Mouse (Mus musculus) midbrain, embryonic 15.5 days (tissue): ENCODE measurements around the gene Gins2. TPM values are rescaled to one million over a fixed set of nuclear protein-coding genes. Genes with fewer than 3 reads are reported as not detected.
A peak's percentile ranks its signal among the peaks of the same experiment; 100 is the strongest.

Source experiments
- ATAC-seq: fragments of 200-750 bp; cut with Nextera tagmentation; replicated peaks from 2 replicates; pipeline ENCODE4 v1.8.0; 2017; ENCODE audit warnings: moderate TSS enrichment
- H3K27ac ChIP-seq: fragments of 300-500 bp; sonication (generic); 2 replicates; pipeline ENCODE4 v1.5.1; 2015; ENCODE audit warnings: mild to moderate bottlenecking, inconsistent platforms
- H3K27me3 ChIP-seq: fragments of 300-500 bp; sonication (generic); replicated peaks from 2 replicates; pipeline ENCODE4 v1.6.1; 2015; ENCODE audit warnings: inconsistent platforms
- H3K36me3 ChIP-seq: fragments of 300-500 bp; sonication (generic); replicated peaks from 2 replicates; pipeline ENCODE4 v1.6.1; 2015; ENCODE audit warnings: inconsistent platforms
- H3K4me1 ChIP-seq: fragments of 300-500 bp; sonication (generic); 2 replicates; pipeline ENCODE4 v1.6.1; 2015; ENCODE audit warnings: inconsistent platforms
- H3K4me2 ChIP-seq: fragments of 300-500 bp; sonication (generic); 2 replicates; pipeline ENCODE4 v1.6.1; 2015; ENCODE audit warnings: inconsistent platforms, mild to moderate bottlenecking, moderate library complexity
- H3K4me3 ChIP-seq: fragments of 300-500 bp; sonication (generic); 2 replicates; pipeline ENCODE4 v1.5.1; 2015; ENCODE audit warnings: mild to moderate bottlenecking, inconsistent platforms
- H3K9ac ChIP-seq: fragments of 300-500 bp; sonication (generic); 2 replicates; pipeline ENCODE4 v1.6.1; 2015; ENCODE audit warnings: mild to moderate bottlenecking, inconsistent platforms
- H3K9me3 ChIP-seq: fragments of 300-500 bp; sonication (generic); 2 replicates; pipeline ENCODE4 v1.6.1; 2016; ENCODE audit warnings: inconsistent platforms
- WGBS: fragments of 180-500 bp; shearing (Covaris S2); methylation state at CpG from one replicate; pipeline ENCODE4 v1.1.7; 2015; ENCODE audit warnings: mixed read lengths; 5-methylcytosine and 5-hydroxymethylcytosine counted together
- polyA plus RNA-seq: library from polyadenylated mRNA; unstranded; fragments of >200 nt; fragmentation: Nextera tagmentation; extraction: Ambion mirVana; gene quantifications from 2 replicates; pipeline ENCODE4 v1.2.1, GENCODE M21; 2015

Gene Gins2
- polyA plus RNA-seq, 1 experiment from 2014 or later: 15.3 TPM

DNA sequence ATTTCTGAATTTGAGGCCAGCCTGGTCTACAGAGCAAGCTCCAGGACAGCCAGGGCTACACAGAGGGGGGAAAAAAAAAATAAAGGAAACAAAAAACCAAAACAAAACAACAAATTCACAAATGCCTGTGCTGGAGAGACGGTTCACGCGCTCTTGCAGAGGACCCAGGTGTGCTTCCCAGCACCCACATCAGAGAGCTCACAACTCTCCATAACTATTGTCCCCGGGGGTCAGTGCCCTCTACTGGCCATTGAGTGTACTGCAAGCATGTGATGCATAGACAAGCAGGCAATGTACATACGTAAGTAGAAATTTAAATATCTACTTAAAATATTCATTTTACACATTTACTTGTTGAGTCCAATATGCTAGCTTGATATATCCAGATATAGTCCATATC is 5.5 kb upstream of the Gins2 start:
- H3K27ac ChIP-seq: no peak overlapping the region
- ATAC-seq: no peak
- no peak overlapping the region for H3K4me3 ChIP-seq
- no peak overlapping the region for H3K9ac ChIP-seq
- H3K4me2 ChIP-seq: no peak overlapping the region
- 89% methylated on average over 5 of the region's 5 CpGs for WGBS
- no peaks in the 10 kb centered on the region for H3K36me3 ChIP-seq
- H3K27me3 ChIP-seq: no peaks in the 10 kb centered on the region
- H3K4me1 ChIP-seq: peaks cover 6% of the 10 kb centered on the region; the same call in 1 of the 2 replicates
- no peaks in the 10 kb centered on the region for H3K9me3 ChIP-seq

DNA sequence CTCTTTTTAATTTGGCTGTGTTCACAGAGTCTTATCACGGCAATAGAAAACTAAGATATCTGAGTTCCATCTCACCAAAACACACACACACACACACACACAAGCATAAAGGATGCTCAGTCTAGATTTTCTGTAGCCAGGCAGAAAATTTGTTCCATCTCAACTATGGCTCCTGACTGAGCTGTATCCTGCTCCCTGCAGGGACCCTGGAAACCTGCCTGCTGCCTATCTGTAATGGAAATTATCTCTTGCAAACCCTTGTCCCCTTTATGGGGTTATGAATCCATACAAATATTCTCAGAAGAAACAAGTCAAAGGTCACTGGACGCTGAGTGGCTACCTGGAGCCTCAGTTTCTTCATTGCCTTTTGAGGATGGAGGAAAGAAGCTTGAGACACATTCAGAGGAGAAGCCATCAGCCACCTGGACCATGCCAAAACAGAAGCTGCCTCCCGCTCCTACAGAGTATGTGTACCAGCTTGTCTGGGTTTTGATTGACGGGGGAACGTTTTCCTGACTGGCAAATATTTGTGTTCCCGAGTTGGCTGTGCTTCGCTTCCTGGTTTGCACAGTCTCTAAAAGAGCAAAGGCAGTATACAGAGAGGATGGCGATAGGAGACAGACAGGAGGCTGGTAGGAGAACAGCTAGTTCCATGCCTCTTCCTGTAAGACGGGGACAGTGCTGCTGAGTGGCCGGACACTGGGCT is 2.6 kb upstream of the Gins2 start:
- Histone ChIP-seq H3K4me1 (peaks cover 13% of the 10 kb centered on the region), H3K9me3 (no peaks in the 10 kb centered on the region), H3K27ac (no peak overlapping the region), H3K4me3 (no peak overlapping the region), H3K4me2 (no peak overlapping the region), H3K36me3 (no peaks in the 10 kb centered on the region), H3K9ac (no peak overlapping the region), H3K27me3 (no peaks in the 10 kb centered on the region)
- no peak for ATAC-seq
- 75% methylated on average over 10 of the region's 10 CpGs for WGBS

DNA sequence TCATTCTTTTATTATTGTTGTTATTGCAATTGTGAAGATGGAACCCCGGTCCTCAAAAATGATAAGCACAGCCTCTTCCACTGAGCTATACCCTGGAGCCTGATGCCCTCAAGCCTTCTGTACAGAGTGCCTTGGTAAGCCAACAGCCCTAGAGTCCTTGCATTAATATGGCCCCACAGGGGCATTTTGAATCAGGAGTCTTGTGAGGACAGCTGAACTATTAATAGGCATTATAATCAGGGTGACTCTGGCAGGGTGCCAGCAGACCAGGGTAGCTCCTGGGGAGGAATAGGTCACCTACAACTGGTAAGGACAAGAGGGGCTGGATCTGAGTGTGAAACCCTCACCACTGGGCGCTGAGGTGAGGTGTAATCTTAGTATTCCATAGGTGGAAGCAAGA is 817 bp upstream of the Gins2 start:
- peaks cover 13% of the 10 kb centered on the region for H3K4me1 ChIP-seq
- H3K9ac ChIP-seq: peak overlapping the region; percentile 39; the same call in 1 of the 2 replicates
- no peaks in the 10 kb centered on the region for H3K27me3 ChIP-seq
- peak overlapping the region; percentile 73 for H3K27ac ChIP-seq
- 61% methylated on average over 2 of the region's 2 CpGs for WGBS
- ATAC-seq: no peak
- no peaks in the 10 kb centered on the region for H3K36me3 ChIP-seq
- peak overlapping the region; percentile 55 for H3K4me3 ChIP-seq
- H3K4me2 ChIP-seq: peak overlapping the region; percentile 96
- H3K9me3 ChIP-seq: no peaks in the 10 kb centered on the region

DNA sequence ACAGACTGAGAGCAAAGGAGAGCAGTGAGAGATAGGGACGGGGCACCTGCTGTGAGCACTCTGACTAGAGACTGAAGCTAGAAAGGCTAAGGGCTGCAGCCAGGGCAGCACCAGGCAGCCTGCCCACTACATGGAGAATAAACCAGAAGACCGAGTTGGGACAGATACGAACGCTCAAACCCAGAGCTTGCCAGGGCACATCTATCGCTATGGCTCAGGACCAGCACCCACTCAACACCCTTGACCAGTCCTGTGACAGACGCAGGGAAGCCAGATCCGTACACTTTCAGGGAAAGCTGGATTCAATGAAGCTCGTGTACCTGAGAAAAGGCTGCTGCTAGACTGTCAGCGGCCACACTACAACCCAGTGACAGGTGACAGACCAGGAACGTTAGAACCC is 3.6 kb downstream of the Gins2 start:
- Histone ChIP-seq H3K9me3 (no peaks in the 10 kb centered on the region), H3K4me3 (no peak overlapping the region), H3K36me3 (no peaks in the 10 kb centered on the region; the same call in 1 of the 2 replicates), H3K27ac (no peak overlapping the region), H3K4me2 (no peak overlapping the region), H3K4me1 (peaks cover 13% of the 10 kb centered on the region), H3K27me3 (no peaks in the 10 kb centered on the region), H3K9ac (no peak overlapping the region)
- ATAC-seq: no peak
- 90% methylated on average over 10 of the region's 10 CpGs for WGBS

DNA sequence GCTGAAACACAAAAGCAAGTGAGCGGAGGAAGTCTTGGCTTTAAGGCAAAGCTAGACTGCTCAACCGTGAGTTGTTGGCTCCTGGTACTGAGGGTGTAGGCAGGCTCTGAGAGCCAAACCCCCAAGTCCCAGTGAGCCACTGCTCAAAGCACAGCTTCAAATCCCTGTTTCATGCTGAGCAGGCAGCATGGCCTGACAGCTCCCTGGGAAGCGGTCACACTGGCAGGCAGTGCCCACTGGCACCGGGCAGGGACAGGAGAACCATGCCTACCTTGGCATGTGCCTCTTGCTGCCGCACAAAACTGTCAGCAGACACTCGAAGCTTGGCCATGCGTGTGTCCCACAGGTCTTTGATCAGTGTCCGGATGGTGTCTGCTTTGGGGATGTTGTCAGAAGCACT is 7.3 kb downstream of the Gins2 start:
- no peaks in the 10 kb centered on the region for H3K4me1 ChIP-seq
- H3K9ac ChIP-seq: no peak overlapping the region
- no peak overlapping the region for H3K4me3 ChIP-seq
- H3K36me3 ChIP-seq: peaks cover 28% of the 10 kb centered on the region
- no peak overlapping the region for H3K4me2 ChIP-seq
- no peaks in the 10 kb centered on the region for H3K27me3 ChIP-seq
- no peaks in the 10 kb centered on the region for H3K9me3 ChIP-seq
- ATAC-seq: no peak
- WGBS: 85% methylated on average over 8 of the region's 8 CpGs
- no peak overlapping the region for H3K27ac ChIP-seq

DNA sequence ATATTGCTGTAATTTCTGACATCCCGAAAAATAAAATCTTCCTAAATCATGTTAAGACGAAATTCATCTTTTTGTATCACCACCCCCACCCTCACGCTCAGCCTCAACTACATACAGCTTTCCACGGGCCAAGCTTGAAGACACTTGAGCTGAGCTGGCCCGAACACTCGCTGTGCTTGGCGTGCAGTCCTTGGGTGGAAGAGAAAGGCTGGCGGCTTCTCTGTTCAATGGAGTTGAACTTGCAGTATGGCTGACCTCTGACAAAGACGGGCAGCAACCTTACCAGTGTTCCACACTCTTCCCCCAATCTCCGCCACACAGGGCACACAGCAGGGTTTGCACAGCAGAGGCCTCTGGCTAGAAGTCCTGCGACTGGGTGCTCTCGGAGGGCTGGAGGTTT is 7.8 kb downstream of the Gins2 start:
- ATAC-seq: no peak
- Histone ChIP-seq H3K4me3 (no peak overlapping the region), H3K27ac (no peak overlapping the region), H3K9ac (no peak overlapping the region), H3K4me1 (no peaks in the 10 kb centered on the region; the same call in 1 of the 2 replicates), H3K27me3 (no peaks in the 10 kb centered on the region), H3K36me3 (peaks cover 32% of the 10 kb centered on the region), H3K4me2 (no peak overlapping the region), H3K9me3 (no peaks in the 10 kb centered on the region)
- WGBS: 90% methylated on average over 12 of the region's 12 CpGs

DNA sequence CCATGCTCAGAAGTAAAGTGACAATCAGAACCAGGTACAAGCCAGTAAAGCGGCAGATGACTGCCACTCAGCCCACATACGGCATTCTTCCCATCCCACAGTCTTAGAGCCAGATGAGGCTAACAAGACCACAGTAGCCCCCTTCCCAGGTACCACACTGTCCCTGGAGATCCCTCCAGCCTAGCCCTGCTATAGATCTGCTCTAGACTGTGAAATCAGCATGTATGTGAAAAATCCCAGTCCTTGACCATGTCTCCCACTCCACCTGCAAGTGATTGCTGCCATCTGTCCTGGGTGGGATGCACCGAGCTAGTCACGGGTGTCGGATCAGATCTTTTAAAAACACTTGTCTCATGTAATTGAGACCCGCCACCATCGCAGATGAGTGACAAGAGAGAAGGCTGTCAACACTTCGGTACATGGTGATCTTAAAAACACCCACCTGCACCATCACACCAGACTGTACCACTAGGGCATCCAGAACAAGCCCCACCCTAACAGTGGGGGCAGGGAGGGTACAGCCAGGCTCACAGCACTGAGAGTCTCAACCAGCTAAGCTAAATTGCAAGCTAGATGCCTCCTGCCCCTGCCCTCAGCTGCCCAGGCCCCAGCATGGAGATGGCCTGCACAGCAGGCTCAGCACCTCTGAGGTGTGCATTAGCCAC is 8.6 kb downstream of the Gins2 start:
- ATAC-seq: no peak
- peaks cover 32% of the 10 kb centered on the region for H3K36me3 ChIP-seq
- H3K4me2 ChIP-seq: no peak overlapping the region
- no peak overlapping the region for H3K4me3 ChIP-seq
- no peak overlapping the region for H3K9ac ChIP-seq
- no peak overlapping the region for H3K27ac ChIP-seq
- no peaks in the 10 kb centered on the region for H3K9me3 ChIP-seq
- H3K27me3 ChIP-seq: no peaks in the 10 kb centered on the region
- no peaks in the 10 kb centered on the region; the same call in 1 of the 2 replicates for H3K4me1 ChIP-seq
- WGBS: 89% methylated on average over 8 of the region's 8 CpGs

DNA sequence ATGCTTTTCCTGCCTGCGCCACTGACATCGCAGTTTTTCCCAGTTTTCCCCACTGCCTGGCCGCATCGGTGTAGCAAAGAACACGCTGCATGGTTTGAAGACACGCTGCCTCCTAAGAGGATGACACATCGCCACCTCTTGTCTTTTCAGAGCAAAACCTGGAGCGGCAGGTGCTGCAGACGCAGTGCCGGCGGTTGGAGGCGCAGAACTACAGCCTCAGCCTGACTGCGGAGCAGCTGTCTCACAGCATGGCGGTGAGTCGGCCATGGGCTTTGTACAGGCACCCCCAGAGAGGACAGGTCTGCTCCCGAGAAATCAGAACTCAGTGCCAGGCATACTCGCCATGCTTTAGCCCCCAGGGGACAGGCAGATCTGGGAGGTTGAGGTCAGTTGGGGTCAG is 11.3 kb downstream of the Gins2 start:
- H3K36me3 ChIP-seq: peaks cover 55% of the 10 kb centered on the region
- H3K4me3 ChIP-seq: no peak overlapping the region
- no peaks in the 10 kb centered on the region for H3K27me3 ChIP-seq
- WGBS: 85% methylated on average over 17 of the region's 17 CpGs
- H3K9me3 ChIP-seq: no peaks in the 10 kb centered on the region
- H3K9ac ChIP-seq: no peak overlapping the region
- H3K4me2 ChIP-seq: no peak overlapping the region
- H3K27ac ChIP-seq: no peak overlapping the region
- no peak for ATAC-seq
- H3K4me1 ChIP-seq: no peaks in the 10 kb centered on the region; the same call in 1 of the 2 replicates

DNA sequence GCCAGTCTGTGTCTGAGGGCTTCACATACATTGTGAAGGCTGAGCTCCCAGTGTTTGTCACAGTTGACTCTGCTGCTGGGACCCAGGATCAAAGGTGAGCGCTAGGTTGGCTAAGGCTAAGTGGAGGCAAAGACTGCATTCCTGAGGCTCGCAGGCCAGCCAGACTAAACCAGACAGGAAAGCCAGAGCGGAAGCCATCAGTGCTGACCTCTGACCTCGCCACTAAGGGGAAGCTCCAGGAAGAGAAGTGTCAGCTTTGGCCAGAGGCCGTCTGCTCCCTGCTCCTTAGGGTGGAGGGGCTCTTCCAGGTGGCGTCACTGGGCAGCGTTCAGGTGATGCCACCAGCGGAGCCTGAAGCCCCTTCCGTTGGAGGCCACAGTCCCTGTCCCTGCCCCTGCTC is 13.3 kb downstream of the Gins2 start:
- H3K9me3 ChIP-seq: no peaks in the 10 kb centered on the region
- H3K4me1 ChIP-seq: no peaks in the 10 kb centered on the region; the same call in 1 of the 2 replicates
- no peak overlapping the region for H3K27ac ChIP-seq
- no peak overlapping the region for H3K4me3 ChIP-seq
- H3K36me3 ChIP-seq: peaks cover 70% of the 10 kb centered on the region
- no peaks in the 10 kb centered on the region for H3K27me3 ChIP-seq
- no peak for ATAC-seq
- H3K9ac ChIP-seq: no peak overlapping the region
- 66% methylated on average over 9 of the region's 9 CpGs for WGBS
- no peak overlapping the region for H3K4me2 ChIP-seq

DNA sequence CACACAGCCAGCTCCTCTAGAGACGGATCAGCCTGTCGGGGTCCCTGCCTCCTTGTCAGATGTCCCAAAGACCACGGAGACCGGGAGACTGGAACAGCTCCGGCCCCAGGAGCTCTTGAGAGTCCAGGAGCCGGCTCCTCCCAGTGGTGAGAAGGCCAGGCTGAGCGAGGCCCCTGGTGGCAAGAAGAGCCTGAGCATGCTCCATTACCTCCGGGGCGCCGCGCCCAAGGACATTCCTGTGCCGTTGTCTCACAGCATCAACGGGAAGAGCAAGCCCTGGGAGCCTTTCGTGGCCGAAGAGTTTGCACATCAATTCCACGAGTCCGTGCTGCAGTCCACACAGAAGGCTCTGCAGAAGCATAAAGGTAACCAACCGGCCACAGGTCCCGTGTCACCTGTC is 14.2 kb downstream of the Gins2 start:
- ATAC-seq: no peak
- WGBS: 80% methylated on average over 19 of the region's 19 CpGs
- H3K9ac ChIP-seq: no peak overlapping the region

DNA sequence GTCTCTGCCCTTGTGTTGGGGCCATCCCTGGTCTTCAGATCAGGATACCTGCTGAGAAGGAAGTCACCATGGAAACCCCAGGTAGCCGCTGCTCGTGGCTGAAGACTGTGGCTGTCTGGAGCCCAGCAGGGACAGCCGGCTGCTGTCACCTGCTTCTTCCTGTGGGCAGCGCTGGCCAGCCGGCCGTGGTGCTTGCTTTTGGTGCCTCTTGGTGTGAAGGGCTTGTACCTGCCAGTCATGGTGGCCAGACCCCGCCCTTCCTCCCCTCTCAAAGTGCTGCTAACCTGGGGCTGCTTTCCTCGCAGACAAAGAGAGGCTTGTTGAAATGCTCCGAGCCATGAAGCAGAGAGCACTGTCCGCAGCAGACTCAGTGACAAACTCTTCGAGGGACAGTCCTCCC is 15.2 kb downstream of the Gins2 start:
- no peak overlapping the region for H3K9ac ChIP-seq
- no peaks in the 10 kb centered on the region for H3K27me3 ChIP-seq
- H3K27ac ChIP-seq: no peak overlapping the region
- H3K4me2 ChIP-seq: no peak overlapping the region
- peaks cover 2% of the 10 kb centered on the region; the same call in 1 of the 2 replicates for H3K4me1 ChIP-seq
- 65% methylated on average over 11 of the region's 11 CpGs for WGBS
- no peak overlapping the region for H3K4me3 ChIP-seq
- no peaks in the 10 kb centered on the region for H3K9me3 ChIP-seq
- peaks cover 62% of the 10 kb centered on the region for H3K36me3 ChIP-seq
- ATAC-seq: no peak

More for the DNA sequence above, 14.2 kb downstream of the Gins2 start:
- no peak overlapping the region for H3K4me2 ChIP-seq
- peaks cover 65% of the 10 kb centered on the region for H3K36me3 ChIP-seq
- no peak overlapping the region for H3K27ac ChIP-seq
- peaks cover 2% of the 10 kb centered on the region; the same call in 1 of the 2 replicates for H3K4me1 ChIP-seq
- no peaks in the 10 kb centered on the region for H3K9me3 ChIP-seq
- H3K4me3 ChIP-seq: no peak overlapping the region
- H3K27me3 ChIP-seq: no peaks in the 10 kb centered on the region

DNA sequence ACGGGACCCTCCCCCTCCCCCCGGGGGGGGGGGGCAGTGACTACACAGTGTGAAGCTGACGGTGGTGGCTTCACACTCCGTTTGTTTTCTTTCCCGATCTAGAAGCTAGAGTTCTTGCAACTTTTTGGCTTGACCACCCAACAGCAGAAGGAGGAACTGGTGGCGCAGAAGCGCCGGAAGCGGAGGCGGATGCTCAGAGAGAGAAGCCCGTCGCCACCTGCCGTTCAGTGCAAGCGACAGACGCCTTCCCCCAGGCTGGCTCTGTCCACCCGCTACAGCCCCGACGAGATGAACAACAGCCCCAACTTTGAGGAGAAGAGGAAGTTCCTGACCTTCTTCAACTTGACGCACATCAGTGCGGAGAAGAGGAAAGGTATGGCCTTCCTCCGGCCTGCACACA is 16.6 kb downstream of the Gins2 start:
- Histone ChIP-seq H3K27ac (no peak overlapping the region), H3K4me2 (no peak overlapping the region), H3K36me3 (peaks cover 66% of the 10 kb centered on the region), H3K27me3 (no peaks in the 10 kb centered on the region), H3K9ac (no peak overlapping the region), H3K4me1 (peaks cover 2% of the 10 kb centered on the region; the same call in 1 of the 2 replicates), H3K9me3 (no peaks in the 10 kb centered on the region), H3K4me3 (no peak overlapping the region)
- ATAC-seq: no peak
- 79% methylated on average over 21 of the region's 21 CpGs for WGBS

DNA sequence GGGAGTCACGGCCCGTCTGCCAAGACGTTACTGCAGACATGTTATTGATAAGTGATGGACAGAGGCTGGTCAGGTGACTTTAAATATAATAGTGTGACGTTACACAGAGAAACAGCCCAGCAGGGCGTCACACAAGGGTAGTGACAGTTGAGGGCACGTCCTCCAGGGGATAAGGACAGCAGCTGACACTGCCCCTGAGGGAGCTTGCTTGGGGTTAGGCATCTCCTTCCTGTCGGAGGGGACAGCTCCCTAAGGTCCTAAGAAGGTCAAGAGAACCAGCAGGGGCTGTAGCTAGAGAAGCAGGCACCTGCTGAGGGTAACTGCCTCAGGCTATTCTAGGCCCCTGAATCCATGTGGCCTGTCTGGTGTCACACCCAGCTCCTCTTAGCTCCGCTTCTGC is 17.5 kb downstream of the Gins2 start:
- ATAC-seq: no peak
- 75% methylated on average over 8 of the region's 8 CpGs for WGBS
- H3K27me3 ChIP-seq: no peaks in the 10 kb centered on the region

More for the DNA sequence above, 17.5 kb downstream of the Gins2 start:
- no peak overlapping the region for H3K9ac ChIP-seq
- H3K36me3 ChIP-seq: peaks cover 66% of the 10 kb centered on the region
- H3K4me1 ChIP-seq: peaks cover 7% of the 10 kb centered on the region; the same call in 1 of the 2 replicates
- no peak overlapping the region for H3K4me3 ChIP-seq
- no peak overlapping the region for H3K27ac ChIP-seq
- H3K4me2 ChIP-seq: no peak overlapping the region
- H3K9me3 ChIP-seq: no peaks in the 10 kb centered on the region
